Mouse (Mus musculus) cortical plate, adult 2 months (tissue): ENCODE results near the gene Aak1.

Experiments used
- CTCF ChIP-seq: fragments of 200-500 bp; IDR thresholded peaks from 2 replicates; pipeline ENCODE4 v1.5.1; 2011; ENCODE audit warnings: mild to moderate bottlenecking, control low read depth, low read length; ENCODE audit not compliant: insufficient read depth; ENCODE audit errors: extremely low read depth
- POLR2A ChIP-seq: fragments of 200-500 bp; IDR thresholded peaks from 2 replicates; pipeline ENCODE4 v1.6.1; 2011; ENCODE audit warnings: mild to moderate bottlenecking, low read length, control low read depth; ENCODE audit not compliant: insufficient read depth; ENCODE audit errors: extremely low read depth

DNA sequence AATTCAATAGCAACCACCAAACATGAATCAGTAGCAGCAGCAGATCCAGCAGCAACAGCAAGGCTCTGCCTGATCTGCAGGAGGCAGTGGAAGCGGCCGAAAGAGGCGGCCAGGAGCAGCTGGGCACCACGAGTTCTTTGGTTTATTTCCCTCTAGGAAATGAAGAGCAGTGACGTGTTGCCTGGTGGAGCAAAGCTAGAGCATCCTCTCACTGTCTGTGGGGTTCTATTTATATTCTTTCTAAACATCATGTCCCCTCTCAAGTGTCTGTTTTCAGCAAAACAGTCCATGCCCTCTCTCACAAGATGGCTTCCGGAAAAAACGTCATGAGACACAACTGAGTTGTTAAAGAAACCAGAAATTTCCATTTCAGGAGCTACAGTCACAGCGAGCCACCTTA, 189.8 kb downstream of the Aak1 start:
- TF ChIP-seq CTCF, result no peak
- TF ChIP-seq POLR2A, result no peak
